Mouse (Mus musculus): Measurements from ENCODE around the gene Manbal. TPM values are rescaled to one million over a fixed set of nuclear protein-coding genes. Genes with fewer than 3 reads are reported as not detected.

The Manbal gene
- polyA plus RNA-seq, 1 experiment from 2014 or later = 78.4 TPM

DNA sequence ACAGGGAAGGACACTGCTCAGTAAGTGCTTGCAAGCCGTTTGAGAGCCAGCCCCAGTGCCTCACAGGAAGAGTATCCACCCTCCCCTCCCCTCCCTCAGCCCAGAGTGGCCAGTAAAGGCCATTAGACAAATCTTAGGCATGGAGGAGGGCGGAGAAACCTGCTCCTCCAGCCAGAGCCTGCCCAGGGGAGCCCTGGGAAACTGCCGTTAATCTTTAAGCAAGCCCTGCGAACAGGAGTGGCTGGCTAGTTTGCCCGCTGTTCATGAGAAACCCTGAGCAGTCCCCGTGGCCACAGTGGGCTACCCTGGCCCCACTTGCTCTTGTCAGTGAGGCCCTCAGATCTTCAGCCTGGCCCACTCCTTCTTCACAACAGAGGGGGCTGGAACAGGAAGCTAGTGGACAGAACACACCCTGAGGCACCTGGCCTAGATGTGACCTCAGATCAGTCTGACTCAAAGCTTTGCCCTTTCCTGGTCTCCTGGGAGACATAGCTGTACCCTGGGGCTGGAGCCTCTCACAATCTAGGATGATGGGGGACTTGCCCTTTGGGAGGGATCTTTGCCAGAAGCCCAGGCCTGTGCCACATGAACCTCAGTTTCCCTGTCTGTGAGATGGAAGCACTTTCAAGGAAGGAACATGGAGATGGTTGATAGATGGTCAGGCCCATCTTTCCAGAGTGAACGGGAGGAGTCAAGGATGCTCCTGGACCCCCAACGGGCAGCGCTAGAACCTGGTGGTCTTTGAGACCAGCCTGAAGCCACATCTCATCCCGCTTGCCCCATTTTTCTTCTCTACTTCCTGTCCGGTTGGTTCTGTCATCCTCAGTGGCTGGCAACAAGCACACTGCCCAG, 55.7 kb downstream of the Manbal start:
- ATAC-seq (replicated peaks; ENCODE audit: low FRiP score, low read depth) (peak; percentile 85), DNase-seq (ENCODE audit: low spot score) (peak; percentile 79)
- no peaks in the 10 kb centered on the region for H3K9me3 ChIP-seq (replicated peaks; ENCODE audit: low read length)
- H3K36me3 ChIP-seq (ENCODE audit: insufficient read depth, low read length) = no peaks in the 10 kb centered on the region
- H3K4me2 ChIP-seq (ENCODE audit: low read length) = peak overlapping the region; percentile 96
- peak overlapping the region; percentile 97 for H3K27ac ChIP-seq
- peak overlapping the region; percentile 99; the same call in 1 of the 2 replicates for H3K9ac ChIP-seq (ENCODE audit: low read depth, low read length)
- peaks cover 27% of the 10 kb centered on the region for H3K4me1 ChIP-seq (replicated peaks; ENCODE audit: insufficient read depth, low read length)
- 42% methylated on average over 11 of the region's 11 CpGs for WGBS
- TF ChIP-seq CTCF (IDR thresholded peaks at IDR 0.05; ENCODE audit: low read depth) = no peak
- no peaks in the 10 kb centered on the region for H3K27me3 ChIP-seq (ENCODE audit: insufficient read depth, low read length)
- H3K4me3 ChIP-seq (replicated peaks; ENCODE audit: low read depth, low read length) = peak overlapping the region; percentile 83

DNA sequence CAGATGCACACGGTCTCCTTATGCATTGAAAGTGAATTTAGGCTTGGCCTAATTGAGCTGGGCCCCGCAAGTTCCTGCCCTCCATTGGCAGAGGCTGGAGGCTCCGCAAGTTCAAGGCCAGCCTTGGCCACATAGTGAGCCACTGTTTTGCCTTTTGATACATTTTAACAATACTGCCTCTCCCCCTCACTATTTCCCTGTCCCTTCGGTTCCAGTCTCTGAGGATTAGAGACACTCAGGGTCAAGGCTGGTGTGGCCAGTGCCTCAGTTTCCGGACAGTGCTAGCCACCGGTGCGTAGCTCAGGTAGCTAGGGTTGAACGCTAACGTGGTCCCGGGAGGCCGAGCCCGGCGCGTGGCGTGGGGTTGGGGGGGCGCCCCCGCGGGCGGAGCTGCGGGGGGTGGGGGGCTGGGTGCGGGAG, 56.3 kb downstream of the Manbal start:
- Histone ChIP-seq H3K27me3 (ENCODE audit: insufficient read depth, low read length) (no peaks in the 10 kb centered on the region), H3K36me3 (ENCODE audit: insufficient read depth, low read length) (no peaks in the 10 kb centered on the region), H3K4me1 (replicated peaks; ENCODE audit: insufficient read depth, low read length) (peaks cover 22% of the 10 kb centered on the region), H3K9me3 (replicated peaks; ENCODE audit: low read length) (no peaks in the 10 kb centered on the region), H3K4me2 (ENCODE audit: low read length) (peak overlapping the region; percentile 96), H3K9ac (ENCODE audit: low read depth, low read length) (peak overlapping the region; percentile 99), H3K4me3 (replicated peaks; ENCODE audit: low read depth, low read length) (peak overlapping the region; percentile 83), H3K27ac (peak overlapping the region; percentile 97)
- no peak for ATAC-seq (replicated peaks; ENCODE audit: low FRiP score, low read depth)
- DNase-seq (ENCODE audit: low spot score) = no peak
- 7% methylated on average over 19 of the region's 21 CpGs for WGBS
- TF ChIP-seq CTCF (IDR thresholded peaks at IDR 0.05; ENCODE audit: low read depth) = no peak

GRCm38 (mm10) chr2:157424126-157424903, 56.9 kb downstream of the Manbal start:
- ATAC-seq (replicated peaks; ENCODE audit: low FRiP score, low read depth) (no peak; the same call in 1 of the 2 replicates), DNase-seq (ENCODE audit: low spot score) (no peak)
- TF ChIP-seq CTCF (IDR thresholded peaks at IDR 0.05; ENCODE audit: low read depth) = no peak
- Histone ChIP-seq H3K4me3 (replicated peaks; ENCODE audit: low read depth, low read length) (peak overlapping the region; percentile 83), H3K4me2 (ENCODE audit: low read length) (peak overlapping the region; percentile 96), H3K27ac (peak overlapping the region; percentile 97), H3K4me1 (replicated peaks; ENCODE audit: insufficient read depth, low read length) (peaks cover 20% of the 10 kb centered on the region), H3K27me3 (ENCODE audit: insufficient read depth, low read length) (no peaks in the 10 kb centered on the region), H3K9me3 (replicated peaks; ENCODE audit: low read length) (no peaks in the 10 kb centered on the region), H3K36me3 (ENCODE audit: insufficient read depth, low read length) (no peaks in the 10 kb centered on the region), H3K9ac (ENCODE audit: low read depth, low read length) (peak overlapping the region; percentile 99)
- under 1% methylated on average over 52 of the region's 98 CpGs for WGBS

GRCm38 (mm10) chr2:157424904-157425642, 57.7 kb downstream of the Manbal start:
- ATAC-seq (replicated peaks; ENCODE audit: low FRiP score, low read depth) (0 out of 2 replicates have a peak, but pooled peaks have one; percentile 1), DNase-seq (ENCODE audit: low spot score) (no peak)
- Histone ChIP-seq H3K27ac (peak overlapping the region; percentile 97), H3K9me3 (replicated peaks; ENCODE audit: low read length) (no peaks in the 10 kb centered on the region), H3K4me2 (ENCODE audit: low read length) (peak overlapping the region; percentile 96), H3K36me3 (ENCODE audit: insufficient read depth, low read length) (no peaks in the 10 kb centered on the region), H3K27me3 (ENCODE audit: insufficient read depth, low read length) (no peaks in the 10 kb centered on the region), H3K4me1 (replicated peaks; ENCODE audit: insufficient read depth, low read length) (peaks cover 24% of the 10 kb centered on the region), H3K4me3 (replicated peaks; ENCODE audit: low read depth, low read length) (peak overlapping the region; percentile 83), H3K9ac (ENCODE audit: low read depth, low read length) (peak overlapping the region; percentile 99)
- TF ChIP-seq CTCF (IDR thresholded peaks at IDR 0.05; ENCODE audit: low read depth) = no peak
- WGBS = 38% methylated on average over 16 of the region's 16 CpGs

- no peak for TF ChIP-seq CTCF (IDR thresholded peaks at IDR 0.05; ENCODE audit: low read depth)
- Histone ChIP-seq H3K9ac (ENCODE audit: low read depth, low read length) (no peak overlapping the region), H3K9me3 (replicated peaks; ENCODE audit: low read length) (no peaks in the 10 kb centered on the region), H3K4me3 (replicated peaks; ENCODE audit: low read depth, low read length) (0 out of 2 replicates have a peak overlapping the region, but pooled peaks have one; percentile 83), H3K27ac (peak overlapping the region; percentile 97), H3K4me1 (replicated peaks; ENCODE audit: insufficient read depth, low read length) (peaks cover 24% of the 10 kb centered on the region), H3K36me3 (ENCODE audit: insufficient read depth, low read length) (no peaks in the 10 kb centered on the region), H3K4me2 (ENCODE audit: low read length) (peak overlapping the region; percentile 96), H3K27me3 (ENCODE audit: insufficient read depth, low read length) (no peaks in the 10 kb centered on the region)
- ATAC-seq (replicated peaks; ENCODE audit: low FRiP score, low read depth) = no peak
- no peak for DNase-seq (ENCODE audit: low spot score)
- WGBS = 60% methylated on average over 6 of the region's 6 CpGs
Measured at GRCm38 (mm10) chr2:157425643-157425988, 58.2 kb downstream of the Manbal start.

DNA sequence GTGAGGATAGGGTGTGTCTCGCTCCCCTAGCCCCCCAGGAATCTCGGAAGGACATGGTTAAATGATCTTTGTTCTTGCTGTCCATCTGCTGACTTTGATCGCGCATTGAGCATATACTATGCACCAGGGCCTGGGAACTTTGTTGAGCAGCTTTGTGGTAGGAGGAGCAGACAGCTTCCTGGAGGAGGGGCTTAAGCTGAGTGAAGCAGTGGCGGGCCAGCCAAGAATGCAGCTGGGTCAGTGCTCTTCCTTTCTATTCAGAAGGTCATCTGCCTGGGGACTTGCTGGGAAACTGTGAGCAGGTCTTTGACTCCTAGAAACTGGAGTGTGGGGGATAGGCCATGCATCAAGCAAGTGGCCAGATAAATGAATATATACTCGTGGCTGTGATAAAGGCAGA, 58.8 kb downstream of the Manbal start:
- 75% methylated on average over 6 of the region's 6 CpGs for WGBS
- H3K9me3 ChIP-seq (replicated peaks; ENCODE audit: low read length) = no peaks in the 10 kb centered on the region
- H3K4me3 ChIP-seq (replicated peaks; ENCODE audit: low read depth, low read length) = no peak overlapping the region
- no peaks in the 10 kb centered on the region for H3K36me3 ChIP-seq (ENCODE audit: insufficient read depth, low read length)
- H3K9ac ChIP-seq (ENCODE audit: low read depth, low read length) = no peak overlapping the region
- H3K4me1 ChIP-seq (replicated peaks; ENCODE audit: insufficient read depth, low read length) = peaks cover 24% of the 10 kb centered on the region
- ATAC-seq (replicated peaks; ENCODE audit: low FRiP score, low read depth) (no peak), DNase-seq (ENCODE audit: low spot score) (peak; percentile 54)
- no peak overlapping the region; the same call in 1 of the 2 replicates for H3K27ac ChIP-seq
- no peak overlapping the region for H3K4me2 ChIP-seq (ENCODE audit: low read length)
- H3K27me3 ChIP-seq (ENCODE audit: insufficient read depth, low read length) = no peaks in the 10 kb centered on the region
- no peak for TF ChIP-seq CTCF (IDR thresholded peaks at IDR 0.05; ENCODE audit: low read depth)

All from kidney, postnatal 0 days (tissue).